Mouse (Mus musculus) liver, embryonic 16.5 days (tissue): Measurements from ENCODE around the gene Ndufa7. TPM values are rescaled to one million over a fixed set of nuclear protein-coding genes. Genes with fewer than 3 reads are reported as not detected.
A peak's percentile ranks its signal among the peaks of the same experiment; 100 is the strongest.
"Not testable (repeated sequence)": the region's sequence is repeated elsewhere in the genome, so short reads cannot be mapped to it uniquely, and the experiment has no call there.

ENCODE experiments used
- ATAC-seq: fragments of 200-750 bp; cut with Nextera tagmentation; 2 replicates; pipeline ENCODE4 v1.8.0; 2017; ENCODE audit warnings: low read depth, mild to moderate bottlenecking, moderate number of reproducible peaks, moderate library complexity
- H3K27ac ChIP-seq: fragments of 300-500 bp; sonication (generic); 2 replicates; pipeline ENCODE4 v1.5.1; 2014; ENCODE audit warnings: mild to moderate bottlenecking, low read length
- H3K27me3 ChIP-seq: fragments of 300-500 bp; sonication (generic); 2 replicates; pipeline ENCODE4 v1.6.1; 2014; ENCODE audit warnings: low read depth, low read length, mixed read lengths; ENCODE audit not compliant: control insufficient read depth, insufficient read depth
- H3K36me3 ChIP-seq: fragments of 300-500 bp; sonication (generic); 2 replicates; pipeline ENCODE4 v1.6.1; 2014; ENCODE audit warnings: mild to moderate bottlenecking; ENCODE audit not compliant: control insufficient read depth, insufficient read depth
- H3K4me1 ChIP-seq: fragments of 300-500 bp; sonication (generic); 2 replicates; pipeline ENCODE4 v1.6.1; 2014; ENCODE audit warnings: low read depth, low read length, mixed read lengths; ENCODE audit not compliant: control insufficient read depth
- H3K4me2 ChIP-seq: fragments of 300-500 bp; sonication (generic); 2 replicates; pipeline ENCODE4 v1.6.1; 2014; ENCODE audit warnings: low read depth, low read length, mixed read lengths
- H3K4me3 ChIP-seq: fragments of 300-500 bp; sonication (generic); 2 replicates; pipeline ENCODE4 v1.5.1; 2014; ENCODE audit warnings: low read depth, mild to moderate bottlenecking, low read length
- H3K9ac ChIP-seq: fragments of 300-500 bp; sonication (generic); 2 replicates; pipeline ENCODE4 v1.6.1; 2014; ENCODE audit warnings: low read depth, low read length
- H3K9me3 ChIP-seq: fragments of 300-500 bp; sonication (generic); replicated peaks from 2 replicates; pipeline ENCODE4 v1.6.1; 2016; ENCODE audit warnings: low read length; ENCODE audit not compliant: control insufficient read depth
- whole genome bisulfite sequencing: fragments of 180-500 bp; shearing (Covaris S2); extraction: QIAGEN DNeasy Blood & Tissue Kit; methylation state at CpG from one replicate; pipeline ENCODE4 v1.1.7; 2014; ENCODE audit not compliant: insufficient replicate concordance; 5-methylcytosine and 5-hydroxymethylcytosine counted together
- microRNA-seq: library from miRNA; unstranded; fragments of <30 nt; microRNA quantifications from one replicate; pipeline ENCODE4, GENCODE M21; 2016
- polyA plus RNA-seq: library from polyadenylated mRNA; unstranded; fragments of >200 nt; fragmentation: Nextera tagmentation; extraction: Ambion mirVana; gene quantifications from 2 replicates; pipeline ENCODE4 v1.2.1, GENCODE M21; 2015

Gene Ndufa7
- polyA plus RNA-seq, 1 experiment from 2014 or later: 243 TPM

- H3K27ac ChIP-seq, H3K4me3 ChIP-seq, H3K9ac ChIP-seq, ATAC-seq, H3K9me3 ChIP-seq, H3K27me3 ChIP-seq, H3K4me2 ChIP-seq: not testable (repeated sequence)
- Histone ChIP-seq H3K4me1 (peaks cover 17% of the 10 kb centered on the region), H3K36me3 (peaks cover 46% of the 10 kb centered on the region)
- 91% methylated on average over 10 of the region's 11 CpGs for WGBS
Measured at GRCm38 (mm10) chr17:33884320-33884719, 59.9 kb downstream of the Ndufa7 start.

GRCm38 (mm10) chr17:33887802-33888201, 63.4 kb downstream of the Ndufa7 start:
- not testable (repeated sequence) for ATAC-seq, H3K27ac ChIP-seq, H3K9me3 ChIP-seq, H3K9ac ChIP-seq, H3K27me3 ChIP-seq
- WGBS: 20% methylated on average over 2 of the region's 2 CpGs
- Histone ChIP-seq H3K4me3 (peak overlapping the region; percentile 81), H3K4me2 (peak overlapping the region; percentile 80), H3K36me3 (peaks cover 25% of the 10 kb centered on the region), H3K4me1 (peaks cover 17% of the 10 kb centered on the region)

Small RNA genes lying within 50 kb of the gene (microRNA-seq; reads per million reads assigned to microRNA genes)
- gene Gm27740: not detected

Other genes starting within 250 kb of the Ndufa7 start
- 14.4 and 17.9 TPM in 2 replicates for gene Zfp414, start 195.5 kb upstream of the Ndufa7 start, polyA plus RNA-seq
- gene Pram1, start 186.5 kb upstream of the Ndufa7 start, polyA plus RNA-seq: 4.0 and 5.6 TPM in 2 replicates
- 121 and 124 TPM in 2 replicates for gene Hnrnpm, start 137.7 kb upstream of the Ndufa7 start, polyA plus RNA-seq
- gene March2, start 105.9 kb upstream of the Ndufa7 start, polyA plus RNA-seq: 256 and 281 TPM in 2 replicates
- gene Rab11b, start 64.0 kb upstream of the Ndufa7 start, polyA plus RNA-seq: 107 and 115 TPM in 2 replicates
- 29.3 and 29.6 TPM in 2 replicates for gene Angptl4, start 42.7 kb upstream of the Ndufa7 start, polyA plus RNA-seq
- gene Kank3, start 14.1 kb upstream of the Ndufa7 start, polyA plus RNA-seq: 10.0 and 13.7 TPM in 2 replicates
- gene Rps28, start within 50 bp of the Ndufa7 start, polyA plus RNA-seq: 389 and 463 TPM in 2 replicates
- 11.9 and 12.1 TPM in 2 replicates for gene Cd320, start 18.5 kb downstream of the Ndufa7 start, polyA plus RNA-seq
- not detected in 2 replicates for gene Gm7029, start 49.3 kb downstream of the Ndufa7 start, polyA plus RNA-seq
- gene Kifc1, start 66.1 kb downstream of the Ndufa7 start, polyA plus RNA-seq: 5.8 and 6.1 TPM in 2 replicates
- 0.21 and 0.54 TPM in 2 replicates for gene Platr17, start 80.6 kb downstream of the Ndufa7 start, polyA plus RNA-seq
- gene Daxx, start 84.8 kb downstream of the Ndufa7 start, polyA plus RNA-seq: 18.6 and 19.6 TPM in 2 replicates
- 31.0 and 34.6 TPM in 2 replicates for gene Tapbp, start 91.3 kb downstream of the Ndufa7 start, polyA plus RNA-seq
- gene Zbtb22, start 91.3 kb downstream of the Ndufa7 start, polyA plus RNA-seq: 7.8 and 9.1 TPM in 2 replicates
- gene Rgl2, start 105.0 kb downstream of the Ndufa7 start, polyA plus RNA-seq: 7.8 and 9.0 TPM in 2 replicates
- 83.8 and 96.4 TPM in 2 replicates for gene Pfdn6, start 115.8 kb downstream of the Ndufa7 start, polyA plus RNA-seq
- gene Wdr46, start 116.1 kb downstream of the Ndufa7 start, polyA plus RNA-seq: 12.2 and 13.4 TPM in 2 replicates
- gene B3galt4, start 126.9 kb downstream of the Ndufa7 start, polyA plus RNA-seq: 2.2 and 2.3 TPM in 2 replicates
- gene Vps52, start 131.2 kb downstream of the Ndufa7 start, polyA plus RNA-seq: 21.3 and 21.9 TPM in 2 replicates
- 904 and 1,002 TPM in 2 replicates for gene Rps18, start 131.4 kb downstream of the Ndufa7 start, polyA plus RNA-seq
- 126 and 139 TPM in 2 replicates for gene H2-K1, start 175.8 kb downstream of the Ndufa7 start, polyA plus RNA-seq
- 3.2 and 4.0 TPM in 2 replicates for gene Ring1, start 200.1 kb downstream of the Ndufa7 start, polyA plus RNA-seq
- gene H2-Ke6, start 203.5 kb downstream of the Ndufa7 start, polyA plus RNA-seq: 30.1 and 32.2 TPM in 2 replicates
- gene Slc39a7, start 207.1 kb downstream of the Ndufa7 start, polyA plus RNA-seq: 58.8 and 59.8 TPM in 2 replicates
- gene Rxrb, start 207.2 kb downstream of the Ndufa7 start, polyA plus RNA-seq: 14.7 and 15.7 TPM in 2 replicates
- 0.26 and 0.27 TPM in 2 replicates for gene Col11a2, start 214.9 kb downstream of the Ndufa7 start, polyA plus RNA-seq